Mouse (Mus musculus) neural tube, embryonic 10.5 days (tissue): ENCODE measurements around the gene Gramd2.
A peak's percentile ranks its signal among the peaks of the same experiment; 100 is the strongest.

Source experiments
- DNase-seq: peaks from one replicate; pipeline ENCODE4 v3.0.0-alpha.2; 2017; ENCODE audit warnings: low spot score; ENCODE audit errors: extremely low spot score

Gramd2 gene

DNA sequence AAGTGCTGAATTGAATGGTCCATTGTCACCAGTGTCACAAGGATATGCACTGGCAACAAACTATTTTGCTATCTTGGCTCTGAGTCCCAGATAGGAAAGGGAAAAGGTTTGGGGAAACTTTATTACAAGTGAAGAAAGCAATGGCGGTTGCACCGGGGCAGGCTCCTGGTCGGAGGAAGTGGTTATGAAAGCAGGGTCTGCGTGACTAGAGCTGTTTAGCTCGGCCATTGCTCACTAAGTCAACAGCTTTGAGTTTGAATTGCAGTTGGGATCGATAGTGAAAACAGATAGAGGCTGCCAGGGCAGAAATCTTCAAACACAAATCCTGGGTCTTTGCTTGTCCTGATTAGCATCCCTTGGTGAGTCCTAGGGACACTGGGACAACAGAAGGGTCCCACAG, 12.0 kb upstream of the Gramd2 start:
- DNase-seq = no peak

DNA sequence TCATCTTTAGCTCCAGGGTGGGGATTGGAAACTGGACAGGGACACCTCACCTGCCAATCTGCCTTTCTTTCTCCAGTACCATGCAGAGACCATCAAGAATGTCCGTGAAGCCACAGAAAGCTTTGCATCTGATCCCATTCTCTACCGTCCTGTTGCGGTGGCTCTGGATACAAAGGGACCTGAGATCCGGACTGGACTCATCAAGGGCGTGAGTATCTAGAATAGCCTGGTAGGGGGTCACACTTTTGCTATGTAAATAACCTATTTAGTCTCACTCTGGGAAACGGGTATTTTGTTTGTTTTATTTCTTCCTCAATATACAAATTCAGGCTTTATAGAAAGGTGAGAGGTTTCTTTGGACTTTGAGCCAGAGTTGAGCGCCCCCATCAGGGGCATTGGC, 11.5 kb upstream of the Gramd2 start:
- DNase-seq = no peak

DNA sequence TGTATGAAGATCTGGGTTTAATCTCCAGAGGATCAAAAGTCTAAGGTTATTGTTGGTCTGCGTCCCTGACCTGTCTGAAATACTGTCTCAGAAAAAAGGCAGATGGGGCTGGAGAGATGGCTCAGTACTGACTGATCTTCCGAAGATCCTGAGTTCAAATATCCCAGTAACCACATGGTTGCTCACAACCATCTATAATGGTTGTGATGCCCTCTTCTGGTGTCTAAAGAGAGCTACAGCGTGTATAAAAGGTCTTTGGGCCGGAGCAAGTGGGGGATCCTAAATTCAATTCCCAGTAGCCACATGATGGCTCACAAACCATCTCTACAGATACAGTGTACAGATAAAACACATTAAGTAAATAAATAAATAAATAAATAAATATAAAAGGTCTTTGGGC, 10.8 kb upstream of the Gramd2 start:
- no peak for DNase-seq

GRCm38 (mm10) chr9:59672195-59672894, 7.6 kb upstream of the Gramd2 start:
- DNase-seq = no peak

DNA sequence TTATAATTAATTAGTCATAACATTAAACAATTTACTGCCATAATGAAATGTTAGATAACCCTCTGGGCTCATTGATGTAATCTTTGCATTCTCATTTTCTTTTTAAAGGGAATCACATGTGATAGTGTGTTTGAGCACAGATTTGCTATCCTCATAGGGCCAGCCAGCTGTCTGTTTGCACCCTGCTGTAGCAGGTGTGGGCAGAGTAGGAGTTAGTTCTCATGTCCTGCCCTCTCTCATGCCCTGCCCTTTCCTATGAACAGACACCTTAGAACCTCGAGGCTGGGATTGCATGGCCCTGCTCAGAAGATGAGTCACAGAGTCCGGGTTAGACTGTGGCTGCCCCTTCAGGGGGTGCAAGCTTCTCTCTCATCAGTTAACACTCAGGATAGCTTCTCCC, 6.5 kb upstream of the Gramd2 start:
- no peak for DNase-seq

DNA sequence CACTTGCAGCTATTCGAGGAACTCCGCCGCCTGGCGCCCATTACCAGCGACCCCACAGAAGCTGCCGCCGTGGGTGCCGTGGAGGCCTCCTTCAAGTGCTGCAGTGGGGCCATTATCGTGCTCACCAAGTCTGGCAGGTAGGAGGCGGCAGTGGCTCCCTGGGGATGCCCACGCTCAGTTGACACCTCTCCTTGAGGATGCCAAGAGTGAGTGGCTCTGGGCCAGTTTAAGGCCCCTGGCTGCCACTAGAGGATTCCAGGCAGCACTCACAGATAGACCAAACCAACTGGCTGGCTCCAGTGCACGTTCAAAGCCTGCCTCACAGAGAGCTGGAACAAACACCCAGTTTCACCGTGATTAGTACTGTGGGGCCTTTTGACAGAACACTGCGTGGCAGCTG, 4.3 kb upstream of the Gramd2 start:
- no peak for DNase-seq

GRCm38 (mm10) chr9:59678313-59678712, 1.6 kb upstream of the Gramd2 start:
- DNase-seq = no peak

- DNase-seq = peak; percentile 43
These were observed 561 bp downstream of the Gramd2 start for GRCm38 (mm10) chr9:59680534-59680875.

DNA sequence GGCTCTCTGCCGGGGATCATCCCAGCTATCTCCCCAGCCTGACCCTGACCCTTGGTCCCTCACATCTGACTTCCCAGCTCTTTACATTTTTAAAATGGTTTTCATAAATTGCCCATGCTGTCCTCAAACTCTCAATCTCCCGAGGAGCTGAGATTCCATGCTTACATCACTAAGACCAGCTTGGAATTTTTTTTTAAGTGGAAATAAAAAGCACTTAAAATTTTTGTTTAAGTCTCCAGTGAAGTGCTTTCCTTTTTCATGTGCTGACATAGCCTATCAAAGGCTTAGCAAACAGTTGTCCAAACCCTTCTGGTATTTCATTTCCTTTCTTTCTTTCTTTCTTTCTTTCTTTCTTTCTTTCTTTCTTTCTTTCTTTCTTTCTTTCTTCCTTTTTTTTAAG, 4.1 kb downstream of the Gramd2 start:
- DNase-seq = no peak

GRCm38 (mm10) chr9:59687416-59688046, 7.6 kb downstream of the Gramd2 start:
- no peak for DNase-seq

- DNase-seq = peak; percentile 42
These were observed 11.7 kb downstream of the Gramd2 start for GRCm38 (mm10) chr9:59691635-59692094.

GRCm38 (mm10) chr9:59692145-59692544, 12.2 kb downstream of the Gramd2 start:
- DNase-seq = no peak

DNA sequence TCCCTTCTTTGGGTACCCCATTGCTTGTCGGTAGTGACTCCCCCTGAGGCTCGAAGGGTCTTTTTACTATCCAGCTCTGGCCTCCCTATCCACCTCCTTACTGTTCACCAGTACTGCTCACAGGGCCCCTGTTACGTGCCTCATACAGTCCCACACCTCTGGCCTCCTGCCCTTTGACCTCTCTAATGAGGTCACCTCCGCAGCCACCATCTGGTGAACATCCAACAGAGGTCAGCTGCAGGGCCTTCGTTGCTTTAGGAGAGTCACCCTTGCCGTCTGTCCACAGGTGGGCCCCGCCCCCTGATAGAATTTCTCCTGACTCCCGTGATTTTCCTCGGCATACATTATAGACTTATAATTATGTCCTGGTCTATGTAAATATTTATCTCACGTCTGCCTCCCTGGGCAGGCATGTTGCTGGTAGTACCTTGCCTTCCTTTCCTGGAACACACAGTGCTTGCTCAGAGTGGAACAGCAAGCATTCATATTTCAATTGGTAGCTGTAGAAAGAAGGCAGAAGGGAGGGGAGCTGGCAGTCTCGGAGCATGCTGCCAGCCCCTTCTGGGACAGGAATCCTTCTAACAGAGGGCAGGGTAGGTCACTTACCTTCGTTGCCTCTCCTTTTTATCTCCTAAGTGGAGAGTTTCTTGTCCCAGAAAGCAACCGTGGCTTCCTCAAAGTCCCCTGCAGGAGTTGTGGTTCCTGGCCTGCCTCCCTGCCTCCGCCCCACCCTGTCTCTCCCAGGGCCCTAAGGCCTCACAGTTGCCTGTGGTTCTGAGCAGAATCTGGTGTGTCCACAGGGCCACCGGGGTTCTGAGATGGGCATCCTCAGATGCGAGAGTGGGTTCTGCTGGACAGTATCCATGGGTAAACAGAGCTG, 14.9 kb downstream of the Gramd2 start:
- DNase-seq = no peak

- DNase-seq = no peak
These were observed 15.5 kb downstream of the Gramd2 start for GRCm38 (mm10) chr9:59695451-59695813.

- DNase-seq = no peak
These were observed 16.4 kb downstream of the Gramd2 start for GRCm38 (mm10) chr9:59696381-59696780.

GRCm38 (mm10) chr9:59701094-59701493, 21.1 kb downstream of the Gramd2 start:
- no peak for DNase-seq

GRCm38 (mm10) chr9:59703099-59703498, 23.2 kb downstream of the Gramd2 start:
- DNase-seq = no peak

DNA sequence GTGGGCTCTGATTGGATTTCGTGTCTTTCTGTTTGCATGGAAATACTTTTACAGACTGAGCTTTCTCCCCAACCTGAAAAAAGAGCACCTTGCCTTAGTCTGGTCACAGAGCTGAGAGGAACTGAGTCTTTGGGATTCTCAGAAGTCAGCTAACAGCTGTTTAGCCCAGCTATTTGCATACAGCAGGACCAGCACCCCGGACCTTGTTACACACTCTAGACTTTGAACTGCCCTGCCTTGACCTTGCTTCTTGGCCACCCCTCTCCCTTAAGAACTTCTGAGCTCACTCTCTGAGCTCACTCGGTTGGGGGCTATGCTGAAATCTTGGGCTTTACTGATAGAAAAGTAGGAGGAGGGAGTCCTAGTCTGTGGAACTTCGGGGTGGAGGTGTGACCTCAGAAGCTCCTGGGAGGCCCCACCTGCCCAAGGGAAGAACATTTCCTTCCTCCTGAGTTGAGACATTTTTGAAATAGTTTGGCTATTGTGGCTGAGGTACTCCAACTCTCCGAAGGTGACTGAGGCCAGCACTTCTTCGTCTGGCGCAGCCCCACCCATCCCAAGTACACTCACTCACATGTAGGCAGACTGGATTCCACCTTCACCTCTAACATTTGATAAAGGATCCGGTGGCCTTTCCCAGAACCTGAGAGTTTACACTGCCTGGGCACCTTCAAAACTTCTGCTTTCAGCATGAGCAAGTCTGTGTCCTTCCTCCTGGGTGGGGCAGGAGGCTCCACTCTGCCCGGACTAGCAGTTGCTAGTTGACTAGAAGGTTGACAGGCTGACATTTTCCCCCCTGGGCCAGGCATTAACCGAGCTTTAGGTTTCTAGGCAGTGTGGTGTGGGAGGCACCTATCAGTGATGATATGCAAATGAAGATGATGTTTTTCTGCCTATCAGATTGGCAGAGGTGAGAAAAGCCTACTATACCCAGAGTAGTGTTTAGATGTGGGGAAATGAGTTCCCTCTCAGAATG, 27.2 kb downstream of the Gramd2 start:
- DNase-seq = no peak

- DNase-seq = no peak
These were observed 29.3 kb downstream of the Gramd2 start for GRCm38 (mm10) chr9:59709225-59709624.

- no peak for DNase-seq
These were observed 36.4 kb downstream of the Gramd2 start for GRCm38 (mm10) chr9:59716275-59716898.

DNA sequence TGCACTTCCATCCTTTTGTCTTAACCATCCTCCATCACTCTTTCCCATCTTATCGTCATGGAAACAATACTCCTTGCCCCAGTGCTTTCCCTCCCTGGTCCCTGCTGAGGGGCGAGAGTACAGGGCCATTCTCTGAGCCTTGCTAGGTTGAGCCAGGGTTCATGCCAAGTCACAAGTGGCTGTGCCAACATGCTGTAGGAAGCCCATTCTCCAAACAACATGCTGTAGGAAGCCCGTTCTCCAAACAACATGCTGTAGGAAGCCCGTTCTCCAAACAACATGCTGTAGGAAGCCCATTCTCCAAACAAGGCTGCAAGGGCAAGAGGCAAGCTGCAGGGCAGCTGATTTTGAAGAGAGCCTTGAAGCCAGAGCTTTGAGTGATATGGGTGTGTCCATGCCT, 38.3 kb downstream of the Gramd2 start:
- DNase-seq = no peak
